Mouse (Mus musculus): ENCODE measurements at regions not wholly inside any gene's neighbourhood (a gene's known extent, or its start where the extent isn't known, plus 50 kb on each side); places are given as distances from the start of the nearest gene placed in this dataset.
"Not testable (repeated sequence)": the region's sequence is repeated elsewhere in the genome, so short reads cannot be mapped to it uniquely, and the experiment has no call there.

GRCm38 (mm10) chr6:61042667-61043523, 118.1 kb downstream of the Mmrn1 start:
- no peak for DNase-seq

- no peak for DNase-seq
Measured at GRCm38 (mm10) chr6:61043524-61044450, 119.0 kb downstream of the Mmrn1 start.

GRCm38 (mm10) chr6:61047667-61048066, 122.9 kb downstream of the Mmrn1 start:
- not testable (repeated sequence) for DNase-seq

- peak in 1 of 2 experiments; percentile 14 for DNase-seq
Measured at GRCm38 (mm10) chr6:61063129-61063528, 117.0 kb upstream of the Ccser1 start.

- no peak for DNase-seq
Measured at GRCm38 (mm10) chr6:61065769-61066168, 114.4 kb upstream of the Ccser1 start.

GRCm38 (mm10) chr6:61066501-61067282, 113.4 kb upstream of the Ccser1 start:
- DNase-seq, result no peak

- DNase-seq, result no peak
Measured at GRCm38 (mm10) chr6:61067355-61068116, 112.6 kb upstream of the Ccser1 start.

GRCm38 (mm10) chr6:61068117-61068489, 112.0 kb upstream of the Ccser1 start:
- no peak for DNase-seq

- no peak for DNase-seq
Measured at GRCm38 (mm10) chr6:61073267-61073666, 106.9 kb upstream of the Ccser1 start.

GRCm38 (mm10) chr6:61073794-61074193, 106.3 kb upstream of the Ccser1 start:
- DNase-seq, result no peak

- DNase-seq, result no peak
Measured at GRCm38 (mm10) chr6:61074700-61075099, 105.4 kb upstream of the Ccser1 start.

- no peak for DNase-seq
Measured at GRCm38 (mm10) chr6:61078559-61078958, 101.6 kb upstream of the Ccser1 start.

GRCm38 (mm10) chr6:61080661-61081060, 99.5 kb upstream of the Ccser1 start:
- no peak for DNase-seq

- DNase-seq, result no peak
Measured at GRCm38 (mm10) chr6:61083346-61083745, 96.8 kb upstream of the Ccser1 start.

GRCm38 (mm10) chr6:61099348-61099981, 80.7 kb upstream of the Ccser1 start:
- no peak for DNase-seq

- no peak for DNase-seq
Measured at GRCm38 (mm10) chr6:61099982-61100365, 80.2 kb upstream of the Ccser1 start.

- DNase-seq, result no peak
Measured at GRCm38 (mm10) chr6:61101972-61102371, 78.2 kb upstream of the Ccser1 start.

GRCm38 (mm10) chr6:61103459-61104234, 76.5 kb upstream of the Ccser1 start:
- DNase-seq, result no peak

GRCm38 (mm10) chr6:61115250-61115649, 64.9 kb upstream of the Ccser1 start:
- DNase-seq, result no peak

GRCm38 (mm10) chr6:61119590-61119989, 60.5 kb upstream of the Ccser1 start:
- DNase-seq, result no peak

GRCm38 (mm10) chr6:61125431-61125830, 54.7 kb upstream of the Ccser1 start:
- no peak for DNase-seq
